Mouse (Mus musculus) liver, embryonic 14.5 days (tissue): ENCODE data around the gene Vcl. TPM values are rescaled to one million over a fixed set of nuclear protein-coding genes. Genes with fewer than 3 reads are reported as not detected.

Experiments
- ATAC-seq: fragments of 200-750 bp; cut with Nextera tagmentation; 2 replicates; pipeline ENCODE4 v1.8.0; 2017; ENCODE audit warnings: moderate number of reproducible peaks, mild to moderate bottlenecking, moderate library complexity; ENCODE audit not compliant: insufficient read depth
- DNase-seq, 3 experiments: peaks; one replicate each; pipeline ENCODE4 v3.0.0-alpha.2; 2012 to 2013; ENCODE audit warnings: low read depth in 3 of 3, low spot score in 3 of 3
- H3K27ac ChIP-seq: fragments of 300-500 bp; sonication (generic); 2 replicates; pipeline ENCODE4 v1.5.1; 2014; ENCODE audit warnings: moderate library complexity, mild to moderate bottlenecking, control low read depth, inconsistent platforms
- H3K27me3 ChIP-seq: fragments of 300-500 bp; sonication (generic); 2 replicates; pipeline ENCODE4 v1.6.1; 2014; ENCODE audit warnings: mild to moderate bottlenecking, low read length, moderate library complexity; ENCODE audit not compliant: control insufficient read depth, insufficient read depth
- H3K36me3 ChIP-seq: fragments of 300-500 bp; sonication (generic); replicated peaks from 2 replicates; pipeline ENCODE4 v1.6.1; 2014; ENCODE audit warnings: low read depth; ENCODE audit not compliant: control insufficient read depth, insufficient read depth
- H3K4me1 ChIP-seq, 2 experiments: fragments of 200-500 bp in 1 of 2; fragments of 300-500 bp in 1 of 2; sonication (generic) in 1 of 2; replicated peaks; 2 replicates each; pipeline ENCODE4 v1.6.1; 2012 to 2014; ENCODE audit warnings: antibody characterized with exemption in 1 of 2, inconsistent platforms in 1 of 2, low read length in 1 of 2; ENCODE audit not compliant: control insufficient read depth in 2 of 2, insufficient read depth in 2 of 2
- H3K4me2 ChIP-seq: fragments of 300-500 bp; sonication (generic); 2 replicates; pipeline ENCODE4 v1.6.1; 2014; ENCODE audit warnings: low read depth, mild to moderate bottlenecking, control low read depth, moderate library complexity
- H3K4me3 ChIP-seq, 2 experiments: fragments of 200-500 bp in 1 of 2; fragments of 300-500 bp in 1 of 2; sonication (generic) in 1 of 2; 2 replicates each; pipeline ENCODE4 v1.5.1; 2012 to 2014; ENCODE audit warnings: low read depth in 2 of 2, low read length in 2 of 2, mild to moderate bottlenecking in 2 of 2, control low read depth in 1 of 2, inconsistent platforms in 1 of 2, moderate library complexity in 1 of 2; ENCODE audit not compliant: insufficient read depth in 1 of 2
- H3K9ac ChIP-seq: fragments of 300-500 bp; sonication (generic); replicated peaks from 2 replicates; pipeline ENCODE4 v1.6.1; 2014; ENCODE audit warnings: mild to moderate bottlenecking, control low read depth, moderate library complexity
- H3K9me3 ChIP-seq: fragments of 300-500 bp; sonication (generic); 2 replicates; pipeline ENCODE4 v1.6.1; 2016; ENCODE audit warnings: low read length, mixed read lengths; ENCODE audit not compliant: control insufficient read depth
- CTCF ChIP-seq: IDR thresholded peaks from 2 replicates; pipeline ENCODE4 v1.5.1; 2016; ENCODE audit warnings: antibody characterized with exemption, low read depth, control low read depth
- EP300 ChIP-seq: IDR thresholded peaks from 2 replicates; pipeline ENCODE4 v1.6.1; 2016; ENCODE audit warnings: antibody characterized with exemption, low read depth
- WGBS: fragments of 180-500 bp; shearing (Covaris S2); extraction: QIAGEN DNeasy Blood & Tissue Kit; methylation state at CpG from one replicate; pipeline ENCODE4 v1.1.7; 2014; ENCODE audit not compliant: insufficient replicate concordance; 5-methylcytosine and 5-hydroxymethylcytosine counted together
- polyA plus RNA-seq, 2 experiments: library from polyadenylated mRNA; depleted of rRNA in 1 of 2; stranded (reverse) in 1 of 2; unstranded in 1 of 2; fragments of >200 nt; fragmentation: Nextera tagmentation in 1 of 2; extraction: Ambion mirVana in 1 of 2; gene quantifications; 2 replicates each; pipeline versions ENCODE4 v1.2.1 to v1.2.3; 2012 to 2014

Vcl gene
- polyA plus RNA-seq, 2 experiments = 16.5 to 17.1 TPM

GRCm38 (mm10) chr14:20911811-20912210 is 17.4 kb upstream of the Vcl start:
- peak in 2 of 3 experiments; percentile 47 to 54 for DNase-seq
- Histone ChIP-seq H3K36me3 (no peaks in the 10 kb centered on the region), H3K4me1 (peaks cover 10 to 15% of the 10 kb centered on the region in 2 experiments), H3K27me3 (no peaks in the 10 kb centered on the region), H3K4me2 (no peak overlapping the region), H3K27ac (peak overlapping the region; percentile 21; the same call in 1 of the 2 replicates), H3K9ac (0 out of 2 replicates have a peak overlapping the region, but pooled peaks have one; percentile 12), H3K9me3 (no peaks in the 10 kb centered on the region), H3K4me3 (no peak overlapping the region)
- peak; percentile 89 for ATAC-seq
- 24% methylated on average over 2 of the region's 2 CpGs for WGBS
- TF ChIP-seq EP300 = peak; percentile 77
- no peak for TF ChIP-seq CTCF

GRCm38 (mm10) chr14:20914415-20914814 is 14.8 kb upstream of the Vcl start:
- peaks cover 13 to 19% of the 10 kb centered on the region in 2 experiments for H3K4me1 ChIP-seq
- TF ChIP-seq CTCF (no peak), EP300 (no peak)
- H3K9me3 ChIP-seq = no peaks in the 10 kb centered on the region
- no peak for DNase-seq
- H3K36me3 ChIP-seq = no peaks in the 10 kb centered on the region
- ATAC-seq = no peak
- H3K27ac ChIP-seq = no peak overlapping the region
- WGBS = 70% methylated on average over 2 of the region's 2 CpGs
- no peak overlapping the region for H3K4me2 ChIP-seq
- no peaks in the 10 kb centered on the region for H3K27me3 ChIP-seq
- H3K4me3 ChIP-seq = no peak overlapping the region
- no peak overlapping the region for H3K9ac ChIP-seq

GRCm38 (mm10) chr14:20916625-20917612 is 12.3 kb upstream of the Vcl start:
- no peak for TF ChIP-seq CTCF
- TF ChIP-seq EP300 = peak; percentile 69
- WGBS = 35% methylated on average over 7 of the region's 7 CpGs

GRCm38 (mm10) chr14:20924071-20924789 is 5.0 kb upstream of the Vcl start:
- H3K4me3 ChIP-seq = no peak overlapping the region
- DNase-seq (no peak), ATAC-seq (no peak)
- H3K4me1 ChIP-seq = peaks cover 30 to 31% of the 10 kb centered on the region in 2 experiments
- no peak overlapping the region for H3K9ac ChIP-seq
- peak overlapping the region; percentile 6; the same call in 1 of the 2 replicates for H3K4me2 ChIP-seq
- H3K27ac ChIP-seq = no peak overlapping the region; the same call in none of the 2 replicates
- no peaks in the 10 kb centered on the region for H3K27me3 ChIP-seq
- H3K36me3 ChIP-seq = no peaks in the 10 kb centered on the region
- 22% methylated on average over 5 of the region's 5 CpGs for WGBS
- no peaks in the 10 kb centered on the region for H3K9me3 ChIP-seq
- TF ChIP-seq EP300 (no peak), CTCF (no peak)

More at GRCm38 (mm10) chr14:20916625-20917612, 12.3 kb upstream of the Vcl start:
- DNase-seq = peak in 2 of 3 experiments; percentile 38 to 45
- H3K4me1 ChIP-seq = peaks cover 11 to 13% of the 10 kb centered on the region in 2 experiments
- no peaks in the 10 kb centered on the region for H3K9me3 ChIP-seq
- no peak overlapping the region for H3K4me3 ChIP-seq
- no peak overlapping the region for H3K9ac ChIP-seq
- no peaks in the 10 kb centered on the region for H3K27me3 ChIP-seq
- no peaks in the 10 kb centered on the region for H3K36me3 ChIP-seq
- H3K4me2 ChIP-seq = peak overlapping the region; percentile 24
- peak; percentile 62; the same call in 1 of the 2 replicates for ATAC-seq
- H3K27ac ChIP-seq = no peak overlapping the region
